ENCODE assay signal across 10 mouse cellular contexts in genomic region chr14:41263853-41264755, GRCm38 (mm10). TPM values are rescaled to one million over a fixed set of nuclear protein-coding genes. Genes with fewer than 3 reads are reported as not detected.
DNase-seq lines count a peak whose midpoint lies in the region; ATAC-seq and TF ChIP-seq lines count a peak whose summit lies in the region.
"Not testable (repeated sequence)": the region's sequence is repeated elsewhere in the genome, so short reads cannot be mapped to it uniquely, and the experiment has no call there.
"Had no signal": no experiment of that assay in that cellular context is flagged by ENCODE, and none has a peak within 500 bp of the region (broad histone marks: within the 10 kb centered on the region; RNA-seq: fewer than 3 reads in every experiment).

No protein-coding gene starts in this region.

- ATAC-seq in hindbrain, embryonic 12.5 days (ENCODE audit: low FRiP score): peak; percentile 89
- ATAC-seq in limb, embryonic 12.5 days (ENCODE audit: insufficient number of reproducible peaks, insufficient read depth, low FRiP score, low TSS enrichment, low read depth): peak; percentile 71
- ATAC-seq in midbrain, postnatal 0 days (ENCODE audit: low FRiP score): peak; percentile 93
- ATAC-seq in stomach, embryonic 14.5 days (ENCODE audit: insufficient number of reproducible peaks, insufficient read depth, low FRiP score, low read depth): peak; percentile 67; the same call in 1 of the 2 replicates

- not testable (repeated sequence) for H3K9ac ChIP-seq in ES-Bruce4 (ENCODE audit: low read depth, poor library complexity, severe bottlenecking); hindbrain, embryonic 12.5 days; limb, embryonic 12.5 days (replicated peaks); midbrain, postnatal 0 days (replicated peaks; ENCODE audit: low read length, poor library complexity, severe bottlenecking); stomach, embryonic 14.5 days (replicated peaks; ENCODE audit: low read depth, low read length)

- WGBS in hindbrain, embryonic 12.5 days: 5% methylated on average over 28 of the region's 29 CpGs
- WGBS in limb, embryonic 12.5 days: 3% methylated on average over 28 of the region's 29 CpGs
- WGBS in midbrain, postnatal 0 days: 6% methylated on average over 25 of the region's 29 CpGs
- 5% methylated on average over 25 of the region's 29 CpGs for WGBS in stomach, embryonic 14.5 days

- H3K27me3 ChIP-seq in ES-Bruce4 (ENCODE audit: control insufficient read depth, insufficient read depth, low read length, poor library complexity, severe bottlenecking); hindbrain, embryonic 12.5 days; limb, embryonic 12.5 days; midbrain, postnatal 0 days (ENCODE audit: insufficient read depth, low read length); stomach, embryonic 14.5 days (ENCODE audit: control insufficient read depth, insufficient read depth, low read length): not testable (repeated sequence)

- H3K4me1 ChIP-seq in ES-Bruce4 (ENCODE audit: control insufficient read depth, insufficient read depth, low read length); hindbrain, embryonic 12.5 days; limb, embryonic 12.5 days (replicated peaks); midbrain, postnatal 0 days (ENCODE audit: insufficient read depth, low read length); stomach, embryonic 14.5 days (ENCODE audit: control insufficient read depth, insufficient read depth, low read length): not testable (repeated sequence)

- not testable (repeated sequence) for TF ChIP-seq EP300 in ES-Bruce4 (IDR thresholded peaks at IDR 0.05; ENCODE audit: insufficient read depth, low read depth, low read length)

- TF ChIP-seq POLR2A in ES-Bruce4 (IDR thresholded peaks at IDR 0.05; ENCODE audit: insufficient read depth, low read length): not testable (repeated sequence)

- peak overlapping the region; percentile 22 for H3K4me3 ChIP-seq in ES-Bruce4 (ENCODE audit: low read depth, low read length)
- peak overlapping the region; percentile 27 for H3K4me3 ChIP-seq in hindbrain, embryonic 12.5 days
- peak overlapping the region; percentile 28 for H3K4me3 ChIP-seq in limb, embryonic 12.5 days (replicated peaks)
- peak overlapping the region; percentile 22; the same call in 1 of the 2 replicates for H3K4me3 ChIP-seq in midbrain, postnatal 0 days (ENCODE audit: low read depth, low read length)
- not testable (repeated sequence) for H3K4me3 ChIP-seq in stomach, embryonic 14.5 days (ENCODE audit: low read depth, low read length)

- peak overlapping the region; percentile 49 for H3K4me2 ChIP-seq in hindbrain, embryonic 12.5 days (replicated peaks)
- peak overlapping the region; percentile 51 for H3K4me2 ChIP-seq in limb, embryonic 12.5 days
- peak overlapping the region; percentile 24; the same call in 1 of the 2 replicates for H3K4me2 ChIP-seq in midbrain, postnatal 0 days (ENCODE audit: low read depth, low read length, poor library complexity, severe bottlenecking)
- not testable (repeated sequence) for H3K4me2 ChIP-seq in stomach, embryonic 14.5 days (replicated peaks; ENCODE audit: low read depth, low read length)

- TF ChIP-seq CTCF in ES-Bruce4 (IDR thresholded peaks at IDR 0.05; ENCODE audit: low read depth, low read length); midbrain, postnatal 0 days (IDR thresholded peaks at IDR 0.05): not testable (repeated sequence)

- DNase-seq in embryo, embryonic 10.5 days (ENCODE audit: low spot score): peak; percentile 1
- DNase-seq in frontal cortex, postnatal 14 days (ENCODE audit: low spot score in 2 of 2): peak; percentile 36 to 46
- DNase-seq in layer of hippocampus, adult 18-20 months (ENCODE audit: low spot score in 2 of 2): peak; percentile 30 to 51
- not testable (repeated sequence) for DNase-seq in midbrain, postnatal 0 days (ENCODE audit: low spot score)

- not testable (repeated sequence) for H3K36me3 ChIP-seq in ES-Bruce4 (ENCODE audit: control insufficient read depth, insufficient read depth, low read length, poor library complexity, severe bottlenecking); hindbrain, embryonic 12.5 days; limb, embryonic 12.5 days; midbrain, postnatal 0 days (ENCODE audit: insufficient read depth, low read length); stomach, embryonic 14.5 days (ENCODE audit: control insufficient read depth, insufficient read depth, low read length)

- H3K27ac ChIP-seq in ES-Bruce4 (ENCODE audit: insufficient read depth, low read length); hindbrain, embryonic 12.5 days; limb, embryonic 12.5 days; midbrain, postnatal 0 days (ENCODE audit: low read depth, low read length); stomach, embryonic 14.5 days (ENCODE audit: low read length): not testable (repeated sequence)

- H3K9me3 ChIP-seq in ES-Bruce4 (replicated peaks; ENCODE audit: control insufficient read depth, insufficient read depth, low read length, poor library complexity, severe bottlenecking); hindbrain, embryonic 12.5 days (replicated peaks); limb, embryonic 12.5 days; midbrain, postnatal 0 days (ENCODE audit: low read length); stomach, embryonic 14.5 days (ENCODE audit: control insufficient read depth, low read depth, low read length): not testable (repeated sequence)

RNA-seq across cellular contexts. Expression of gene Gm2832, which starts 14.5 kb away (rescaled TPM):
- polyA plus RNA-seq in ES-Bruce4 (2011; ENCODE audit: insufficient read depth, insufficient read length, low read depth, missing spikeins): not detected in 2 replicates
- polyA plus RNA-seq in hindbrain, embryonic 12.5 days (2016; fragmentation: Nextera tagmentation; extraction: Ambion mirVana): 0.21 TPM in 1 of 2 replicates, not detected in the other
- total RNA-seq in layer of hippocampus, adult 18-20 months (2021): not detected
- not detected in 2 replicates for polyA plus RNA-seq in limb, embryonic 12.5 days (2016; fragmentation: Nextera tagmentation; extraction: Ambion mirVana)
- total RNA-seq in midbrain, postnatal 0 days (2014; rRNA removed): 0.94 TPM in 1 of 2 replicates, not detected in the other
- 0.68 and 0.76 TPM in 2 replicates for polyA plus RNA-seq in midbrain, postnatal 0 days (2015; fragmentation: Nextera tagmentation; extraction: Ambion mirVana)
- 0.14 and 0.24 TPM in 2 replicates for polyA plus RNA-seq in stomach, embryonic 14.5 days (2014; fragmentation: Nextera tagmentation; extraction: Ambion mirVana)
- total RNA-seq: gastrocnemius, adult 18-20 months had no signal
- polyA plus RNA-seq: kidney, adult 2 months had no signal
